Mouse (Mus musculus) kidney, postnatal 0 days (tissue): ENCODE results near the gene Prrg2. TPM values are rescaled to one million over a fixed set of nuclear protein-coding genes. Genes with fewer than 3 reads are reported as not detected.

Experiments used
- ATAC-seq: fragments of 200-750 bp; cut with Nextera tagmentation; replicated peaks from 2 replicates; pipeline ENCODE4 v1.8.0; 2017; ENCODE audit warnings: low read depth, moderate number of reproducible peaks, moderate TSS enrichment, moderate library complexity; ENCODE audit not compliant: low FRiP score
- DNase-seq: peaks from one replicate; pipeline ENCODE4 v3.0.0-alpha.2; 2016; ENCODE audit warnings: low spot score
- H3K27ac ChIP-seq: fragments of 300-500 bp; sonication (generic); 2 replicates; pipeline ENCODE4 v1.5.1; 2014; ENCODE audit warnings: mild to moderate bottlenecking
- H3K27me3 ChIP-seq: fragments of 300-500 bp; sonication (generic); 2 replicates; pipeline ENCODE4 v1.6.1; 2014; ENCODE audit warnings: low read length, mixed read lengths; ENCODE audit not compliant: insufficient read depth
- H3K36me3 ChIP-seq: fragments of 300-500 bp; sonication (generic); 2 replicates; pipeline ENCODE4 v1.6.1; 2014; ENCODE audit warnings: low read length, mixed read lengths; ENCODE audit not compliant: insufficient read depth
- H3K4me1 ChIP-seq: fragments of 300-500 bp; sonication (generic); replicated peaks from 2 replicates; pipeline ENCODE4 v1.6.1; 2014; ENCODE audit warnings: antibody characterized with exemption, low read length, mixed read lengths; ENCODE audit not compliant: insufficient read depth
- H3K4me2 ChIP-seq: fragments of 300-500 bp; sonication (generic); 2 replicates; pipeline ENCODE4 v1.6.1; 2014; ENCODE audit warnings: mild to moderate bottlenecking, low read length, moderate library complexity, mixed read lengths
- H3K4me3 ChIP-seq: fragments of 300-500 bp; sonication (generic); replicated peaks from 2 replicates; pipeline ENCODE4 v1.5.1; 2014; ENCODE audit warnings: low read depth, low read length
- H3K9ac ChIP-seq: fragments of 300-500 bp; sonication (generic); 2 replicates; pipeline ENCODE4 v1.6.1; 2014; ENCODE audit warnings: low read depth, low read length
- H3K9me3 ChIP-seq: fragments of 300-500 bp; sonication (generic); replicated peaks from 2 replicates; pipeline ENCODE4 v1.6.1; 2016; ENCODE audit warnings: low read length, inconsistent platforms, mixed read lengths
- CTCF ChIP-seq: IDR thresholded peaks from 2 replicates; pipeline ENCODE4 v1.5.1; 2016; ENCODE audit warnings: antibody characterized with exemption, low read depth, mild to moderate bottlenecking, moderate library complexity
- WGBS: fragments of 180-500 bp; shearing (Covaris S2); extraction: QIAGEN DNeasy Blood & Tissue Kit; methylation state at CpG from one replicate; pipeline ENCODE4 v1.1.7; 2014; 5-methylcytosine and 5-hydroxymethylcytosine counted together
- polyA plus RNA-seq: library from polyadenylated mRNA; unstranded; fragments of >200 nt; fragmentation: Nextera tagmentation; extraction: Ambion mirVana; gene quantifications from 2 replicates; pipeline ENCODE4 v1.2.1, GENCODE M21; 2015

The Prrg2 gene
- polyA plus RNA-seq, 1 experiment from 2014 or later: 44.3 TPM

GRCm38 (mm10) chr7:45068000-45068318 is 5.5 kb upstream of the Prrg2 start:
- peak; percentile 87 for TF ChIP-seq CTCF
- no peaks in the 10 kb centered on the region for H3K36me3 ChIP-seq
- no peak overlapping the region for H3K4me3 ChIP-seq
- DNase-seq (peak; percentile 80), ATAC-seq (no peak)
- no peaks in the 10 kb centered on the region for H3K9me3 ChIP-seq
- no peak overlapping the region for H3K27ac ChIP-seq
- WGBS: 30% methylated on average over 5 of the region's 5 CpGs
- H3K27me3 ChIP-seq: no peaks in the 10 kb centered on the region
- H3K4me2 ChIP-seq: no peak overlapping the region
- no peaks in the 10 kb centered on the region; the same call in 1 of the 2 replicates for H3K4me1 ChIP-seq
- no peak overlapping the region for H3K9ac ChIP-seq

- H3K9ac ChIP-seq: no peak overlapping the region
- ATAC-seq (no peak), DNase-seq (no peak)
- no peak overlapping the region for H3K4me2 ChIP-seq
- TF ChIP-seq CTCF: no peak
- H3K27ac ChIP-seq: no peak overlapping the region
- H3K36me3 ChIP-seq: no peaks in the 10 kb centered on the region
- H3K4me3 ChIP-seq: no peak overlapping the region
- H3K9me3 ChIP-seq: no peaks in the 10 kb centered on the region
- 88% methylated on average over 4 of the region's 4 CpGs for WGBS
- no peaks in the 10 kb centered on the region; the same call in 1 of the 2 replicates for H3K4me1 ChIP-seq
- no peaks in the 10 kb centered on the region for H3K27me3 ChIP-seq
Observed at GRCm38 (mm10) chr7:45067190-45067999, 4.9 kb upstream of the Prrg2 start.

GRCm38 (mm10) chr7:45061532-45062075 is 873 bp downstream of the Prrg2 start:
- H3K27ac ChIP-seq: peak overlapping the region; percentile 98
- no peaks in the 10 kb centered on the region for H3K9me3 ChIP-seq
- peak; percentile 73 for DNase-seq
- H3K4me3 ChIP-seq: peak overlapping the region; percentile 77
- 9% methylated on average over 11 of the region's 11 CpGs for WGBS
- H3K27me3 ChIP-seq: no peaks in the 10 kb centered on the region
- no peaks in the 10 kb centered on the region for H3K36me3 ChIP-seq
- peak overlapping the region; percentile 76 for H3K9ac ChIP-seq
- peak overlapping the region; percentile 68 for H3K4me2 ChIP-seq
- no peak for TF ChIP-seq CTCF
- peaks cover 4% of the 10 kb centered on the region; the same call in 1 of the 2 replicates for H3K4me1 ChIP-seq
- peak; percentile 63 for ATAC-seq

GRCm38 (mm10) chr7:45060632-45061122 is 1.8 kb downstream of the Prrg2 start:
- ATAC-seq (no peak), DNase-seq (no peak)
- Histone ChIP-seq H3K4me1 (peaks cover 4% of the 10 kb centered on the region; the same call in 1 of the 2 replicates), H3K9me3 (no peaks in the 10 kb centered on the region), H3K4me2 (peak overlapping the region; percentile 68), H3K4me3 (no peak overlapping the region), H3K36me3 (no peaks in the 10 kb centered on the region), H3K9ac (no peak overlapping the region; the same call in 1 of the 2 replicates), H3K27ac (no peak overlapping the region), H3K27me3 (no peaks in the 10 kb centered on the region)
- TF ChIP-seq CTCF: no peak
- 86% methylated on average over 6 of the region's 6 CpGs for whole genome bisulfite sequencing

DNA sequence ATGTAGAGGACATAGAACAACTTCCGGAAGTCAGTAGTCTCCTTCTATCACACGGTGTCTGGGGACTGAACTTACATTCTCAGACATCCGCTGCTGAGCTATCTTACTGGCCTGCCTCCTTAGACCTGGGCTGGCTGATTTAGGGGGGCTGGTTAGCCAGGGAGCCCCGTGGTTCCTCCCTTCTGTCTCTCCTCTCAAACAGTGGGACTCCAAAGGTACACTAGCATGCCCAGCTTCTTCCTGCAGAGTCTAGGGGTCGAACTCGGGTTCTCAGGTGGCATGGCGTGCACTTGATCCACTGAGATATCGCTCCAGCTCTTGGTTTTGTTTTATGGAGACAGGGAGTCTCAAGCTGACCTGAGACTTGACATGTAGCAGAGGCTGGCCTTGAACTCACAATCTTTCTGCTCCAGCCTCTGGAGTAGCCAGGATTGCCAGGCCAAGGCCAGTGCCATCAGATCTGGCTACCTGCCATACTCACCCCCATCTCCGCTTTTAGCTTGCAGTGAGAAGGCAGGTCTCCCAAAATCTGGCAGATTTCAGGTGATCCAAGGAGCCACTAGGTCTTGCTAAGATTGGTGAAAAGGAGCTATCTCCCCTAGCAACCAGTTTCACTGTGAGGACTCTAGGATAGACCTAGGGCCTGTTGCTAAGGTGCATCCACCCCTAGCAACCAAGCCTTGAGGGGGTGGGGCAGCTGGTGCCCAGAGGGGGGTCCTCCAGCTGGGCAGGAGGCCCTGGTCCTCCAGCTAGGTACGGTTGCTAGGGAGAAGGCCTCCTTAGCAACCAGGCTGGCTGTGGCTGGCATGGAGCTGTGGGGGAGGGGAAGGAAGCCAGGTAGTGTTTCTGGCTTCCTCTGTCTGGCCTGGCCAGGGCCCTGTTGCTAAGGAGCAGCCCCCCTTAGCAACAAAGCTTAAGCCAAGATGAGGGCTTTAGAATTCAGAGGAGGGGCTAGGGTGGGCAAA is 3.6 kb downstream of the Prrg2 start:
- TF ChIP-seq CTCF: no peak
- no peak overlapping the region for H3K9ac ChIP-seq
- 84% methylated on average over 10 of the region's 10 CpGs for WGBS
- H3K36me3 ChIP-seq: no peaks in the 10 kb centered on the region
- no peak overlapping the region for H3K4me3 ChIP-seq
- no peak overlapping the region for H3K27ac ChIP-seq
- H3K4me1 ChIP-seq: peaks cover 8% of the 10 kb centered on the region; the same call in 1 of the 2 replicates
- ATAC-seq (no peak), DNase-seq (no peak)
- H3K27me3 ChIP-seq: no peaks in the 10 kb centered on the region
- H3K4me2 ChIP-seq: no peak overlapping the region
- H3K9me3 ChIP-seq: no peaks in the 10 kb centered on the region

- no peak for TF ChIP-seq CTCF
- ATAC-seq (no peak), DNase-seq (no peak)
- Histone ChIP-seq H3K4me3 (no peak overlapping the region), H3K36me3 (no peaks in the 10 kb centered on the region), H3K4me1 (peaks cover 8% of the 10 kb centered on the region; the same call in 1 of the 2 replicates), H3K27ac (no peak overlapping the region), H3K9ac (no peak overlapping the region), H3K4me2 (no peak overlapping the region), H3K9me3 (no peaks in the 10 kb centered on the region), H3K27me3 (no peaks in the 10 kb centered on the region)
Observed at GRCm38 (mm10) chr7:45056972-45057348, 5.5 kb downstream of the Prrg2 start.
